Mouse (Mus musculus) small intestine, adult 2 months (tissue): ENCODE measurements around the gene Casp14. TPM values are rescaled to one million over a fixed set of nuclear protein-coding genes. Genes with fewer than 3 reads are reported as not detected.

Experiments used
- H3K27ac ChIP-seq: fragments of 200-500 bp; 2 replicates; pipeline ENCODE4 v1.5.1; 2012; ENCODE audit warnings: low read depth, low read length, control low read depth, inconsistent platforms; ENCODE audit not compliant: insufficient read depth
- H3K27me3 ChIP-seq: fragments of 200-500 bp; 2 replicates; pipeline ENCODE4 v1.6.1; 2012; ENCODE audit warnings: mild to moderate bottlenecking, moderate library complexity, low read length, inconsistent platforms; ENCODE audit not compliant: control insufficient read depth, insufficient read depth
- H3K36me3 ChIP-seq: fragments of 200-500 bp; 2 replicates; pipeline ENCODE4 v1.6.1; 2012; ENCODE audit warnings: mild to moderate bottlenecking, low read length, control low read depth, inconsistent platforms; ENCODE audit not compliant: control insufficient read depth, insufficient read depth
- H3K4me1 ChIP-seq: fragments of 200-500 bp; 2 replicates; pipeline ENCODE4 v1.6.1; 2012; ENCODE audit warnings: low read length, inconsistent platforms, mixed read lengths; ENCODE audit not compliant: control insufficient read depth, insufficient read depth, insufficient read length
- H3K4me3 ChIP-seq: fragments of 200-500 bp; 2 replicates; pipeline ENCODE4 v1.5.1; 2012; ENCODE audit warnings: low read depth, mild to moderate bottlenecking, control low read depth, inconsistent platforms, low read length, moderate library complexity
- CTCF ChIP-seq: fragments of 200-500 bp; IDR thresholded peaks from 2 replicates; pipeline ENCODE4 v1.5.1; 2012; ENCODE audit warnings: low read depth, mild to moderate bottlenecking, control low read depth, inconsistent platforms, low read length, moderate library complexity, mixed read lengths; ENCODE audit not compliant: insufficient replicate concordance, insufficient read length; ENCODE audit errors: extremely low read depth
- POLR2A ChIP-seq: fragments of 200-500 bp; IDR thresholded peaks from 2 replicates; pipeline ENCODE4 v1.6.1; 2012; ENCODE audit warnings: low read depth, mild to moderate bottlenecking, control low read depth, inconsistent platforms, low read length, moderate library complexity
- WGBS: fragments of 180-500 bp; shearing (Covaris S2); methylation state at CpG from one replicate; pipeline ENCODE4 v1.1.7; 2018; 5-methylcytosine and 5-hydroxymethylcytosine counted together
- polyA plus RNA-seq: library from polyadenylated mRNA; depleted of rRNA; stranded (reverse); fragments of >200 nt; gene quantifications from 2 replicates; pipeline ENCODE4 v1.2.3, GENCODE M21; 2012; rRNA removed

Casp14 gene
- polyA plus RNA-seq, 1 experiment: not detected

- TF ChIP-seq POLR2A (no peak), CTCF (no peak)
- no peaks in the 10 kb centered on the region for H3K27me3 ChIP-seq
- no peaks in the 10 kb centered on the region for H3K36me3 ChIP-seq
- H3K4me1 ChIP-seq: peaks cover 2% of the 10 kb centered on the region; the same call in 1 of the 2 replicates
- 33% methylated on average over 1 of the region's 1 CpGs for WGBS
- no peak overlapping the region for H3K4me3 ChIP-seq
- no peak overlapping the region for H3K27ac ChIP-seq
These were observed 53.5 kb downstream of the Casp14 start for GRCm38 (mm10) chr10:78664546-78664945.

Other genes with a start within 250 kb of the Casp14 start
- gene Olfr1358, start 200.9 kb downstream of the Casp14 start, polyA plus RNA-seq: not detected in 2 replicates
- gene Ilvbl, start 143.9 kb downstream of the Casp14 start, polyA plus RNA-seq: 62.2 and 168 TPM in 2 replicates
- gene Syde1, start 126.3 kb downstream of the Casp14 start, polyA plus RNA-seq: 4.8 and 8.6 TPM in 2 replicates
- gene Olfr1357, start 100.2 kb downstream of the Casp14 start, polyA plus RNA-seq: not detected in 2 replicates
- gene Ccdc105, start 34.8 kb upstream of the Casp14 start, polyA plus RNA-seq: not detected in 2 replicates
- 0.09 TPM in 1 of 2 replicates, not detected in the other for gene Slc1a6, start 62.2 kb upstream of the Casp14 start, polyA plus RNA-seq
- not detected in 2 replicates for gene Olfr1356, start 133.9 kb upstream of the Casp14 start, polyA plus RNA-seq
- not detected in 2 replicates for gene Olfr1355, start 157.2 kb upstream of the Casp14 start, polyA plus RNA-seq
- gene Olfr1354, start 194.9 kb upstream of the Casp14 start, polyA plus RNA-seq: not detected in 2 replicates
- not detected in 2 replicates for gene Olfr8, start 232.3 kb upstream of the Casp14 start, polyA plus RNA-seq
- not detected in 2 replicates for gene Olfr1353, start 245.0 kb upstream of the Casp14 start, polyA plus RNA-seq